Mouse (Mus musculus) kidney, adult 10 weeks (tissue): ENCODE measurements around the gene Gls. TPM values are rescaled to one million over a fixed set of nuclear protein-coding genes. Genes with fewer than 3 reads are reported as not detected.

Source experiments
- polyA plus RNA-seq: library from polyadenylated mRNA; stranded (reverse); fragments of 350-450 nt; fragmentation: Illumina TruSeq; extraction: RNeasy Lipid Tissue Mini Kit (QIAGEN cat#74804); gene quantifications from one replicate; pipeline ENCODE4 v1.2.3, GENCODE M21; 2014; ENCODE audit warnings: low read depth, low replicate concordance

The Gls gene
- 487 TPM for polyA plus RNA-seq

GRCm38 (mm10) chr1:52233143-52233713 is at the start of gene Gls:
Gene Gls, minus strand, starts transcription at chr1:52233232.

GRCm38 (mm10) chr1:52118860-52119591 is 114.0 kb downstream of the Gls start, which contains the start of gene Stat1:
Gene Stat1, plus strand, starts transcription at chr1:52119440.

Other genes with a start within 250 kb of the Gls start
- gene Stat4, start 246.1 kb downstream of the Gls start, polyA plus RNA-seq = 0.85 TPM
- 29.6 TPM for gene Stat1, start 113.8 kb downstream of the Gls start, polyA plus RNA-seq